ENCODE assay signal across 10 mouse cellular contexts in the genomic region with DNA sequence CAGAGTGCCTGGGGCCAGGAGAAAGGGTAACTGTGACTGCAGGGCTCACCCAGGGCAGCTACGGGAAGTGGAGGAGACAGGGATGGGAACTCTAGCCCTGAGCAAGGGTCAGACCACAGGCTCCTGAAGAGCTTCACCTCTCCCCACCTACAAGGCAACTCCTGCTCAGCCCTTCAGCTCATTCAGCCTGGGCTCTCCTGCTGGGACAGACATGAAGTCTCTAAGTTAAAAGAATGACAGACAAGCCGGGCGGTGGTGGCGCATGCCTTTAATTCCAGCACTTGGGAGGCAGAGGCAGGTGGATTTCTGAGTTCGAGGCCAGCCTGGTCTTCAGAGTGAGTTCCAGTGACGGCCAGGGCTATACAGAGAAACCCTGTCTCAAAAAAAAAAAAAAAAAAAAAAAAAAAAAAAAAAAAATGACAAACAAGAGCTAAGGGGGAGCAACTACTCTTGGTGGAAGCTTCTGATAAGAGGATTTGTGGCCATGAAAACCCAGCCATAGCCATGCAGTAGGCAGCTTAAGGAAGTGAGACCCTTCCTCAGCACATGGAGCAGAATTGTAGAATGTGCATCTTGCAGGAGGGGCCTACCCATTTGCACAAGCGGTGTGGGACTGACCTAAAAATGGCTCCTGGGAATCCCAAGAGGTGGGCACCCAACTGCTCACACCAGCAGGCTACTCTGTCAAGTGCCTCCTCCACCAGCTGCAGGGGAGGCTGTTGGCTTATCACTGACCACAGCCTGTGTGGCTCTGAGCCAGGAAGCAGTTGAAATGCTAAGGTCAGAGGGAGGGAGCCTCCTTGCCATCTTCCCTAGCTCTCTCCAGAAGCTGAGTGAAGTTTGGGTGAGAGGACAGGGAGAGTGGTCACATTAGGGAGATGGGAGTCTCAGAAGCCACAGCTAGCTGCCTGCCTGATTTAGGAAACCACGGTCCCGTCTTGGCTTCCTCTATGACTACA. TPM values are rescaled to one million over a fixed set of nuclear protein-coding genes. Genes with fewer than 3 reads are reported as not detected.
DNase-seq lines count a peak whose midpoint lies in the region; ATAC-seq and TF ChIP-seq lines count a peak whose summit lies in the region.
"Had no signal": no experiment of that assay in that cellular context is flagged by ENCODE, and none has a peak within 500 bp of the region (broad histone marks: within the 10 kb centered on the region; RNA-seq: fewer than 3 reads in every experiment).

No protein-coding gene starts in this region.

- peak overlapping the region; percentile 37 for H3K4me2 ChIP-seq in liver, embryonic 14.5 days (ENCODE audit: low read depth)

- H3K4me3 ChIP-seq in forebrain, embryonic 10.5 days, result peak overlapping the region; percentile 75
- no peak overlapping the region for H3K4me3 ChIP-seq in liver, embryonic 14.5 days (ENCODE audit: insufficient read depth in 1 of 2, low read depth in 2 of 2, low read length in 2 of 2)
- no peak overlapping the region for H3K4me3 ChIP-seq in layer of hippocampus, adult 2 months

- no peak for TF ChIP-seq CTCF in liver, embryonic 14.5 days (IDR thresholded peaks at IDR 0.05; ENCODE audit: low read depth)
- TF ChIP-seq CTCF in layer of hippocampus, adult 2 months (conservative IDR thresholded peaks at IDR 0.05), result no peak

- WGBS in forebrain, embryonic 10.5 days, result 82% methylated on average over 9 of the region's 9 CpGs
- 23% methylated on average over 9 of the region's 9 CpGs for WGBS in liver, embryonic 14.5 days (ENCODE audit: insufficient replicate concordance)

- H3K9ac ChIP-seq in liver, embryonic 14.5 days (replicated peaks), result no peak overlapping the region

- peaks cover 75% of the 10 kb centered on the region for H3K4me1 ChIP-seq in forebrain, embryonic 10.5 days
- peaks cover 18 to 33% of the 10 kb centered on the region in 2 experiments for H3K4me1 ChIP-seq in liver, embryonic 14.5 days (replicated peaks; ENCODE audit: control insufficient read depth in 2 of 2, insufficient read depth in 2 of 2, low read length in 1 of 2)

- no peaks in the 10 kb centered on the region for H3K9me3 ChIP-seq in forebrain, embryonic 10.5 days
- no peaks in the 10 kb centered on the region for H3K9me3 ChIP-seq in liver, embryonic 14.5 days (ENCODE audit: control insufficient read depth, low read length)

- peak overlapping the region; percentile 92 for H3K27ac ChIP-seq in forebrain, embryonic 10.5 days
- no peak overlapping the region for H3K27ac ChIP-seq in liver, embryonic 14.5 days
- no peak overlapping the region for H3K27ac ChIP-seq in layer of hippocampus, adult 2 months

- peak; percentile 71 for ATAC-seq in liver, embryonic 14.5 days (ENCODE audit: insufficient read depth)

- no peaks in the 10 kb centered on the region for H3K36me3 ChIP-seq in forebrain, embryonic 10.5 days (replicated peaks)
- H3K36me3 ChIP-seq in liver, embryonic 14.5 days (replicated peaks; ENCODE audit: control insufficient read depth, insufficient read depth, low read depth), result no peaks in the 10 kb centered on the region

- peak; percentile 53 for DNase-seq in spleen, adult 12 weeks (ENCODE audit: low spot score)
- DNase-seq in spleen, adult 18-20 months, result no peak
- no peak for DNase-seq in forebrain, embryonic 10.5 days (ENCODE audit: extremely low spot score, low spot score)
- DNase-seq in liver, embryonic 14.5 days (ENCODE audit: low read depth in 3 of 3, low spot score in 3 of 3), result no peak
- peak; percentile 80 for DNase-seq in testis, postnatal 10 days (ENCODE audit: low spot score)
- no peak for DNase-seq in urinary bladder, adult 2 months (ENCODE audit: low spot score)
- DNase-seq in frontal cortex, adult 2 months (ENCODE audit: extremely low spot score in 1 of 2, low spot score in 1 of 2), result no peak
- DNase-seq in layer of hippocampus, adult 2 months (ENCODE audit: low spot score in 2 of 2), result no peak
- DNase-seq: right cerebral cortex, postnatal 14 days had no signal

- peaks cover 64% of the 10 kb centered on the region for H3K27me3 ChIP-seq in forebrain, embryonic 10.5 days (ENCODE audit: poor library complexity, severe bottlenecking)
- H3K27me3 ChIP-seq in liver, embryonic 14.5 days (ENCODE audit: control insufficient read depth, insufficient read depth, low read length), result peaks cover 36% of the 10 kb centered on the region

- TF ChIP-seq EP300 in liver, embryonic 14.5 days (IDR thresholded peaks at IDR 0.05; ENCODE audit: low read depth), result peak; percentile 52; the same call in 1 of the 2 replicates

RNA-seq across cellular contexts. Expression of a gene that starts 2.0 kb away (rescaled TPM):
- polyA plus RNA-seq in forebrain, embryonic 10.5 days (2016; fragmentation: Nextera tagmentation; extraction: Ambion mirVana), result 0.06 and 0.07 TPM in 2 replicates
- polyA plus RNA-seq in liver, embryonic 14.5 days (2012; rRNA removed), result 0.03 TPM in 2 replicates
- polyA plus RNA-seq in liver, embryonic 14.5 days (2014; fragmentation: Nextera tagmentation; extraction: Ambion mirVana), result not detected in 2 replicates
- polyA plus RNA-seq in urinary bladder, adult 2 months (2012; rRNA removed), result not detected in 2 replicates
- polyA plus RNA-seq in frontal cortex, adult 2 months (2012; rRNA removed), result 0.04 and 0.06 TPM in 2 replicates
- not detected for total RNA-seq in layer of hippocampus, adult 2 months (2021)
- total RNA-seq: heart, postnatal 36 days had no signal

RNA-seq across cellular contexts. Expression of a gene that starts 2.4 kb away (rescaled TPM):
- polyA plus RNA-seq in forebrain, embryonic 10.5 days (2016; fragmentation: Nextera tagmentation; extraction: Ambion mirVana), result 205 and 261 TPM in 2 replicates
- 0.70 and 3.8 TPM in 2 replicates for polyA plus RNA-seq in liver, embryonic 14.5 days (2012; rRNA removed)
- 0.29 and 0.42 TPM in 2 replicates for polyA plus RNA-seq in liver, embryonic 14.5 days (2014; fragmentation: Nextera tagmentation; extraction: Ambion mirVana)
- polyA plus RNA-seq in urinary bladder, adult 2 months (2012; rRNA removed), result 3.6 and 3.7 TPM in 2 replicates
- 668 and 684 TPM in 2 replicates for polyA plus RNA-seq in frontal cortex, adult 2 months (2012; rRNA removed)
- 100 to 1,000 TPM; 249 to 277 TPM for total RNA-seq in layer of hippocampus, adult 2 months (2021)

RNA-seq across cellular contexts. Expression of a gene that starts 14.5 kb away (rescaled TPM):
- polyA plus RNA-seq in forebrain, embryonic 10.5 days (2016; fragmentation: Nextera tagmentation; extraction: Ambion mirVana), result 45.9 and 49.9 TPM in 2 replicates
- 7.1 and 8.0 TPM in 2 replicates for polyA plus RNA-seq in liver, embryonic 14.5 days (2012; rRNA removed)
- polyA plus RNA-seq in liver, embryonic 14.5 days (2014; fragmentation: Nextera tagmentation; extraction: Ambion mirVana), result 10.5 and 12.6 TPM in 2 replicates
- 28.7 and 32.1 TPM in 2 replicates for polyA plus RNA-seq in urinary bladder, adult 2 months (2012; rRNA removed)
- polyA plus RNA-seq in frontal cortex, adult 2 months (2012; rRNA removed), result 41.5 and 41.8 TPM in 2 replicates
- 10 to 100 TPM; 56.7 to 62.1 TPM for total RNA-seq in layer of hippocampus, adult 2 months (2021)

RNA-seq across cellular contexts. Expression of a gene that starts 35.3 kb away (rescaled TPM):
- 146 and 151 TPM in 2 replicates for polyA plus RNA-seq in forebrain, embryonic 10.5 days (2016; fragmentation: Nextera tagmentation; extraction: Ambion mirVana)
- polyA plus RNA-seq in liver, embryonic 14.5 days (2012; rRNA removed), result 37.8 and 45.6 TPM in 2 replicates
- polyA plus RNA-seq in liver, embryonic 14.5 days (2014; fragmentation: Nextera tagmentation; extraction: Ambion mirVana), result 44.0 and 53.1 TPM in 2 replicates
- 193 TPM in 2 replicates for polyA plus RNA-seq in urinary bladder, adult 2 months (2012; rRNA removed)
- polyA plus RNA-seq in frontal cortex, adult 2 months (2012; rRNA removed), result 583 and 605 TPM in 2 replicates
- total RNA-seq in layer of hippocampus, adult 2 months (2021), result 100 to 1,000 TPM; 459 to 497 TPM

Comparison
In these comparisons a context has a peak if more than half of its experiments do, and no peak if none do; other contexts are left out.
1. DNase-seq: peak in spleen, adult 12 weeks (single experiment) and testis, postnatal 10 days (single experiment); none in spleen, adult 18-20 months (0 of 2), forebrain, embryonic 10.5 days (single experiment), liver, embryonic 14.5 days (0 of 3), urinary bladder, adult 2 months (single experiment), frontal cortex, adult 2 months (0 of 2) and layer of hippocampus, adult 2 months (0 of 2).
2. RNA of a gene that starts 2.4 kb away (polyA plus RNA-seq): 668 to 684 TPM in frontal cortex, adult 2 months and 205 to 261 TPM in forebrain, embryonic 10.5 days; 3.6 to 3.7 TPM in urinary bladder, adult 2 months and 0.29 to 3.8 TPM in liver, embryonic 14.5 days; every median in the first group is over 10 times any median in the second.